Mouse (Mus musculus): Measurements from ENCODE around the gene Cyp4x1. TPM values are rescaled to one million over a fixed set of nuclear protein-coding genes. Genes with fewer than 3 reads are reported as not detected.
A peak's percentile ranks its signal among the peaks of the same experiment; 100 is the strongest.

Cyp4x1 gene
- polyA plus RNA-seq, 1 experiment from 2014 or later = 0.79 TPM

DNA sequence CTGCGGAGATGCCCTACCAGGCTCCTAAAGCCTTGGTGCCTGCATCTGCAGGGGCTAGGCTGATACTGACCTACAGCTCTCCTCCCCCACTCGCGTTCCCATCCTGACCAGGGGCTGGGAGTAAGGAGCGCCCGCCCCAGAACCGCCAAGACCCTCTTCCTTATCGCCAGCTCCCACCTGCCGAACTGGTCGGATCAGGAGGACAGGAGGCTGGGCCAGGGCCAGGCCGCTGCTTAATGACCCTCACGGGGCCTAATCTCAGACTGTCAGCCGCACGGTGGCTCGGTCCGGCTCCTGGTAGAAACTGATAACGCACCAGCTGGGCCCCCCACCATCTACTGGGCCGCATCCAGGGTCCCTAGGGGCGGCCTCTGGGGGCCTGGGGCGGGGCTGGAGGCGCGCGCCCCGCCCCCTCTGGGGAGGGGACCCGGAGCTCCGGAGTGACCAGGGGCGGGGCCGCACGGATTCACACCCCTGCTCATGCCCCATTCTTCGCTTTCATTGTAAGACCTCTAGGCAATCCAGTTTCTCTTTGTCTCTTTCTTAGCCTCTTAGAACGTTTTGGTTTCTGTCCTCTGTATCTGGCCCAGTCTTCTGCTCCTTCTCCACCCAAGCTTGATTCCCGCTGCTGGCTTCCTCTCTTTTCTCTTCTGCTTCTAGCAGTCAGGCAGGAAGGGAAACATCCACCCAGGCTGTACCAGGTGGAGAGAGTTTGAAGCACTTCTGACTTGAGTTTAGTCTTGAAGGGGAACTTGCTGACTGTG lies 38.2 kb downstream of the Cyp4x1 start:
- H3K36me3 ChIP-seq (ENCODE audit: control insufficient read depth, insufficient read depth, low read length) = no peaks in the 10 kb centered on the region
- H3K4me2 ChIP-seq (replicated peaks; ENCODE audit: low read depth, low read length) = peak overlapping the region; percentile 86
- 0% methylated on average over 26 of the region's 31 CpGs for WGBS
- H3K4me3 ChIP-seq (ENCODE audit: low read depth, low read length) = peak overlapping the region; percentile 37
- H3K27me3 ChIP-seq (ENCODE audit: control insufficient read depth, insufficient read depth, low read length) = peaks cover 22% of the 10 kb centered on the region
- H3K9ac ChIP-seq (ENCODE audit: low read depth, low read length) = peak overlapping the region; percentile 55
- H3K4me1 ChIP-seq (replicated peaks; ENCODE audit: control insufficient read depth, insufficient read depth, low read length) = 0 out of 2 replicates have a peak, but pooled peaks cover 4% of the 10 kb centered on the region
- peak overlapping the region; percentile 47; the same call in 1 of the 2 replicates for H3K27ac ChIP-seq (ENCODE audit: low read depth, low read length)
- ATAC-seq (ENCODE audit: low FRiP score) (peak; percentile 82), DNase-seq (ENCODE audit: low spot score) (peak; percentile 53)
- no peaks in the 10 kb centered on the region for H3K9me3 ChIP-seq (ENCODE audit: control insufficient read depth, low read length)

DNA sequence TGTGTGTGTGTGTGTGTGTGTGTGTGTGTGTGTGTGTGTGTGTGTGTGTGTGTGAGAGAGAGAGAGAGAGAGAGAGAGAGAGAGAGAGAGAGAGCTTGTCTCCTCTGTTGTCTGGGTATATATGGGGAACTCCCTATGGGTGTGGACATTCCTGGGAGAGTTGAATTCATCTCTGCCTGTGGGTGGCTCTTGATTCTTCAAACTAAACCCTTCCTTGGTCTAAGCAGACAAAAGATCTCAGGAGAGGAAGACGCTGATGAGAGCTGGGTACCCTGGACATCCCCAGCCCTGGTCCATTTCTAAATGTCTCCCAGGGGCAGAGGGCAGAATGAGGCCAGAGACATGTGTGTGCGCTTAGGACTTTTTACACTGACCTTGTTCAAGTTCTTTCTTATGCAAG lies 40.0 kb downstream of the Cyp4x1 start:
- Histone ChIP-seq H3K4me3 (ENCODE audit: low read depth, low read length) (no peak overlapping the region), H3K36me3 (ENCODE audit: control insufficient read depth, insufficient read depth, low read length) (no peaks in the 10 kb centered on the region), H3K9ac (ENCODE audit: low read depth, low read length) (no peak overlapping the region), H3K4me2 (replicated peaks; ENCODE audit: low read depth, low read length) (no peak overlapping the region), H3K4me1 (replicated peaks; ENCODE audit: control insufficient read depth, insufficient read depth, low read length) (0 out of 2 replicates have a peak, but pooled peaks cover 4% of the 10 kb centered on the region), H3K9me3 (ENCODE audit: control insufficient read depth, low read length) (no peaks in the 10 kb centered on the region), H3K27ac (ENCODE audit: low read depth, low read length) (no peak overlapping the region), H3K27me3 (ENCODE audit: control insufficient read depth, insufficient read depth, low read length) (peaks cover 22% of the 10 kb centered on the region)
- ATAC-seq (ENCODE audit: low FRiP score) (no peak), DNase-seq (ENCODE audit: low spot score) (no peak)
- WGBS = 84% methylated on average over 2 of the region's 2 CpGs

GRCm38 (mm10) chr4:115093331-115093864 lies 40.7 kb downstream of the Cyp4x1 start:
- Histone ChIP-seq H3K27me3 (ENCODE audit: control insufficient read depth, insufficient read depth, low read length) (peaks cover 22% of the 10 kb centered on the region), H3K27ac (ENCODE audit: low read depth, low read length) (no peak overlapping the region), H3K4me2 (replicated peaks; ENCODE audit: low read depth, low read length) (no peak overlapping the region), H3K9me3 (ENCODE audit: control insufficient read depth, low read length) (no peaks in the 10 kb centered on the region), H3K36me3 (ENCODE audit: control insufficient read depth, insufficient read depth, low read length) (no peaks in the 10 kb centered on the region), H3K4me1 (replicated peaks; ENCODE audit: control insufficient read depth, insufficient read depth, low read length) (0 out of 2 replicates have a peak, but pooled peaks cover 4% of the 10 kb centered on the region), H3K9ac (ENCODE audit: low read depth, low read length) (no peak overlapping the region), H3K4me3 (ENCODE audit: low read depth, low read length) (no peak overlapping the region)
- WGBS = 87% methylated on average over 4 of the region's 4 CpGs
- ATAC-seq (ENCODE audit: low FRiP score) (no peak), DNase-seq (ENCODE audit: low spot score) (no peak)

DNA sequence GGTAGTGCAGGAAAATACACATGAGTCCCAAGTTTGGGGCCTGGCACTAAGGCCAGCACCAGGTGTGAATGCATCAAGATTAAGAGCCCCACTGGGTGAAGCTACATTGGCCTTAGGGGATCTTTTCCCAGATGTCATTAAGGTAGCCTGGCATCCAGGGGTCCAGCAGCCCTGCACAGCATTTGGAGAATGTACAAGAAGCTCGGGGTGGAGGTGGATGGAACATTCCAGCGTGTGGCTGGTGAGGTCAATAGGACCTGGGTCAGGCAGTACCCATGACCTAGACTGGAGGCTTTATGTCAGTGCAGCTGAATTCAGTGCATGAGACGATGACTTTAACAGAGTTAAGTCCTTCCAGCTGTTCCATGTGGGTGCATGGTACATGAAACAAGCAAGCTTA lies 42.3 kb downstream of the Cyp4x1 start:
- peaks cover 21% of the 10 kb centered on the region for H3K27me3 ChIP-seq (ENCODE audit: control insufficient read depth, insufficient read depth, low read length)
- H3K36me3 ChIP-seq (ENCODE audit: control insufficient read depth, insufficient read depth, low read length) = no peaks in the 10 kb centered on the region
- H3K4me2 ChIP-seq (replicated peaks; ENCODE audit: low read depth, low read length) = no peak overlapping the region
- H3K4me3 ChIP-seq (ENCODE audit: low read depth, low read length) = no peak overlapping the region
- no peak overlapping the region for H3K9ac ChIP-seq (ENCODE audit: low read depth, low read length)
- 0 out of 2 replicates have a peak, but pooled peaks cover 4% of the 10 kb centered on the region for H3K4me1 ChIP-seq (replicated peaks; ENCODE audit: control insufficient read depth, insufficient read depth, low read length)
- WGBS = 83% methylated on average over 3 of the region's 3 CpGs
- H3K9me3 ChIP-seq (ENCODE audit: control insufficient read depth, low read length) = no peaks in the 10 kb centered on the region
- DNase-seq (ENCODE audit: low spot score) (no peak), ATAC-seq (ENCODE audit: low FRiP score) (no peak)
- no peak overlapping the region for H3K27ac ChIP-seq (ENCODE audit: low read depth, low read length)

DNA sequence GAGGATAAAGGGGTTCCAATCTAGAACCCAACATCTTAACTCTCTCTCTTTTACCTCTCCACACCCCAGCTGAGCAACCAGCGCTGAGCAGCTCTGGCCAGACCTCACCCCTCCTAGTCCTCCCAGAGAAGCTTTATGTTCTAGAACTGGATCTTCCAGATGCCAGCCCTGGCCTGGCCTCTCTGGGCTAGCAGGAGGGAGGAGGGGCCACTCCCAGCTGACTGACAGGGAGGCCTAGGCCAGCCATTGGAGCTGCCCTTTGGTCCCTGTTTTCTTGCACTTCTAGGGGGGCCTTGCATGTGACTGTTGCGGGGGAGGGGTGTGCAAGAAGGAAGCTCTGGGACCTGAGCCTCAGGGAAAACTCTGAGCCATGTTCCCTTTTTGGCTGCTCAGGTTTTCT lies 43.5 kb downstream of the Cyp4x1 start:
- no peaks in the 10 kb centered on the region for H3K36me3 ChIP-seq (ENCODE audit: control insufficient read depth, insufficient read depth, low read length)
- peaks cover 11% of the 10 kb centered on the region; the same call in 1 of the 2 replicates for H3K27me3 ChIP-seq (ENCODE audit: control insufficient read depth, insufficient read depth, low read length)
- no peak overlapping the region for H3K4me3 ChIP-seq (ENCODE audit: low read depth, low read length)
- H3K9me3 ChIP-seq (ENCODE audit: control insufficient read depth, low read length) = no peaks in the 10 kb centered on the region
- DNase-seq (ENCODE audit: low spot score) (no peak), ATAC-seq (ENCODE audit: low FRiP score) (no peak)
- H3K9ac ChIP-seq (ENCODE audit: low read depth, low read length) = no peak overlapping the region
- no peak overlapping the region for H3K27ac ChIP-seq (ENCODE audit: low read depth, low read length)
- no peak overlapping the region for H3K4me2 ChIP-seq (replicated peaks; ENCODE audit: low read depth, low read length)
- 79% methylated on average over 2 of the region's 2 CpGs for WGBS
- H3K4me1 ChIP-seq (replicated peaks; ENCODE audit: control insufficient read depth, insufficient read depth, low read length) = 0 out of 2 replicates have a peak, but pooled peaks cover under 1% of the 10 kb centered on the region

- Histone ChIP-seq H3K4me3 (ENCODE audit: low read depth, low read length) (no peak within 1 kb of the TSS), H3K9ac (ENCODE audit: low read depth, low read length) (no peak within 1 kb of the TSS), H3K4me2 (replicated peaks; ENCODE audit: low read depth, low read length) (no peak within 1 kb of the TSS), H3K9me3 (ENCODE audit: control insufficient read depth, low read length) (no peaks in the 10 kb centered on the region), H3K36me3 (ENCODE audit: control insufficient read depth, insufficient read depth, low read length) (no peaks in the 10 kb centered on the region), H3K27ac (ENCODE audit: low read depth, low read length) (no peak within 1 kb of the TSS), H3K4me1 (replicated peaks; ENCODE audit: control insufficient read depth, insufficient read depth, low read length) (no peaks in the 10 kb centered on the region), H3K27me3 (ENCODE audit: control insufficient read depth, insufficient read depth, low read length) (peaks cover 2% of the 10 kb centered on the region; the same call in 1 of the 2 replicates)
- DNase-seq (ENCODE audit: low spot score) (no peak), ATAC-seq (ENCODE audit: low FRiP score) (no peak)
- 25% methylated on average over 11 of the region's 11 CpGs for WGBS
Measured at GRCm38 (mm10) chr4:115088611-115089338, 45.3 kb downstream of the Cyp4x1 start, which contains the start of gene Pdzk1ip1. Gene Pdzk1ip1, plus strand, starts transcription at chr4:115088708.

DNA sequence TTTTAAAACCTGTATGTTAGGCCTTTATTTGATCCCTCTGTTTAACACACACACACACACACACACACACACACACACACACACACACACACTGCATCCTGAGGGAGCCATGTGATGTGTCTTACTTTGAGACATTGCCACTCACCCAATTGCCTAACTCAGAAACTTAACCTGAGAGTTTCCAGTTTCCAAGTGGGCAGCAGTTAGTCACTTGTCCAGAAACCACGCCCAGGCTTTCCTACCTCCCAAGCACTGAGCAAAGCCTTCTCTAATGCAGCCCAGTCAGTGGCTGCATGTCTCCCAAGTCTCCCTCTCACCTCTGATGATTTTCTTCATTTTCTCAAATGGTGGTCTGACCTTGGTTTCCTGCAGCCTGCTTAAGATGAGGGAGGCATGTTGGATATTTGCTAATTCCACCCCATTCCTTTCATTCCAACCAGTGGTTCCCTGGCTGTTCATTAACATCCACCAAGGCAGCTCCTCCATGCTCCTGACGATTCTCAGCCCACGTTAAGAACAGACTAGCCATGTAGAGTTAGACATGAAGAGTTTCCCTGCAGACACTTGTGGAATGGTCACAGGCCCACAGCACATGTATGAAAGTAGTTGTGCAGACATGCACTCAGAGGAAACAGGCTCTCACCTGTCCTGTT lies 47.2 kb downstream of the Cyp4x1 start:
- no peak overlapping the region for H3K4me2 ChIP-seq (replicated peaks; ENCODE audit: low read depth, low read length)
- no peaks in the 10 kb centered on the region for H3K4me1 ChIP-seq (replicated peaks; ENCODE audit: control insufficient read depth, insufficient read depth, low read length)
- H3K27ac ChIP-seq (ENCODE audit: low read depth, low read length) = no peak overlapping the region
- H3K4me3 ChIP-seq (ENCODE audit: low read depth, low read length) = no peak overlapping the region
- no peaks in the 10 kb centered on the region for H3K9me3 ChIP-seq (ENCODE audit: control insufficient read depth, low read length)
- DNase-seq (ENCODE audit: low spot score) = no peak
- 47% methylated on average over 3 of the region's 3 CpGs for WGBS
- no peaks in the 10 kb centered on the region for H3K36me3 ChIP-seq (ENCODE audit: control insufficient read depth, insufficient read depth, low read length)
- ATAC-seq (ENCODE audit: low FRiP score) = no peak
- H3K27me3 ChIP-seq (ENCODE audit: control insufficient read depth, insufficient read depth, low read length) = peaks cover 2% of the 10 kb centered on the region; the same call in 1 of the 2 replicates
- H3K9ac ChIP-seq (ENCODE audit: low read depth, low read length) = no peak overlapping the region

- DNase-seq (ENCODE audit: low spot score) = no peak
- no peak for ATAC-seq (ENCODE audit: low FRiP score)
- no peak overlapping the region for H3K27ac ChIP-seq (ENCODE audit: low read depth, low read length)
- peaks cover 2% of the 10 kb centered on the region; the same call in 1 of the 2 replicates for H3K27me3 ChIP-seq (ENCODE audit: control insufficient read depth, insufficient read depth, low read length)
- H3K36me3 ChIP-seq (ENCODE audit: control insufficient read depth, insufficient read depth, low read length) = no peaks in the 10 kb centered on the region
- H3K4me1 ChIP-seq (replicated peaks; ENCODE audit: control insufficient read depth, insufficient read depth, low read length) = no peaks in the 10 kb centered on the region
- no peak overlapping the region for H3K4me3 ChIP-seq (ENCODE audit: low read depth, low read length)
- 74% methylated on average over 4 of the region's 4 CpGs for WGBS
- H3K4me2 ChIP-seq (replicated peaks; ENCODE audit: low read depth, low read length) = no peak overlapping the region
- no peak overlapping the region for H3K9ac ChIP-seq (ENCODE audit: low read depth, low read length)
- no peaks in the 10 kb centered on the region for H3K9me3 ChIP-seq (ENCODE audit: control insufficient read depth, low read length)
Measured at GRCm38 (mm10) chr4:115086257-115086656, 47.8 kb downstream of the Cyp4x1 start.
